Comparison of ENCODE assay signal across 1 mouse cellular context in the genomic region with DNA sequence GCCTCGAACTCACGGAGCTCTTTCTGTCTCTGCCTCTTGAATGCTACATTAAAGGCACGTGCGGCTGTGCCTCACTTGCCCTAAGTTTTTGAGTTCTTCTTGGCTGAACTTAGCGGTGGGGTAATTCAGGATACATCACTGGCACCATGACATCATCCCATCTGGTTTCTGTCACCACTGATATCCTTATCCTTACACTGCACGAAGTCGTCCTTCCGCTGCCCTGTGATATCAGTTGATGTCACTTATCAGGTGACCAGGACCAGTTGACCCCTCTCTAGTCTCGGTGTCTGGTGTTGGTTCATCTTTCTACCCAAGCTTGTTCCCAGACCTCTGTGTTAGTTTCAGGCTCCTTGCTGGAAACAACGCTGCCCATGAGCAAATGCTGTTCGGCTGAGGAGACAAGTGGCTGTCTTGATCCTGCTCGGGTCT.
TF ChIP-seq lines count a peak whose summit lies in the region.

No protein-coding gene starts in this region.

TF ChIP-seq in MEL, 35 proteins besides CTCF, POLR2A, EP300 and RAD21:
- 0 out of 2 replicates have a peak, but pooled peaks have one; percentile 36 for TF ChIP-seq MEF2A (IDR thresholded peaks at IDR 0.05; ENCODE audit: extremely low read depth, insufficient replicate concordance, low read depth, low read length, poor library complexity, severe bottlenecking)
- TF ChIP-seq RCOR1 (IDR thresholded peaks at IDR 0.05; ENCODE audit: low read depth, low read length): peak; percentile 64; the same call in 1 of the 2 replicates
- TF ChIP-seq ZMIZ1 (IDR thresholded peaks at IDR 0.05; ENCODE audit: low read depth, low read length): no peak
- peak; percentile 88 for TF ChIP-seq TBP (IDR thresholded peaks at IDR 0.05; ENCODE audit: low read depth, low read length)
- TF ChIP-seq POLR2AphosphoS2 (IDR thresholded peaks at IDR 0.05; ENCODE audit: low read length): no peak
- TF ChIP-seq NELFE (IDR thresholded peaks at IDR 0.05; ENCODE audit: low read depth, low read length): no peak; the same call in none of the 2 replicates
- TF ChIP-seq ELF1 (IDR thresholded peaks at IDR 0.05; ENCODE audit: low read depth, low read length): no peak
- 0 out of 2 replicates have a peak, but pooled peaks have one; percentile 10 for TF ChIP-seq NRF1 (IDR thresholded peaks at IDR 0.05; ENCODE audit: insufficient read depth, low read depth, low read length, poor library complexity, severe bottlenecking)
- TF ChIP-seq CHD1 (IDR thresholded peaks at IDR 0.05; ENCODE audit: low read depth, low read length): 0 out of 2 replicates have a peak, but pooled peaks have one; percentile 45
- TF ChIP-seq MXI1 (IDR thresholded peaks at IDR 0.05; ENCODE audit: low read depth, low read length): peak; percentile 89
- TF ChIP-seq E2F4 (IDR thresholded peaks at IDR 0.05; ENCODE audit: borderline replicate concordance, low read depth, low read length): peak; percentile 34; the same call in 1 of the 2 replicates
- peak; percentile 71; the same call in 1 of the 2 replicates for TF ChIP-seq JUND (IDR thresholded peaks at IDR 0.05; ENCODE audit: low read depth, low read length)
- TF ChIP-seq GATA1 (IDR thresholded peaks at IDR 0.05; ENCODE audit: low read depth, low read length): peak; percentile 98
- no peak for TF ChIP-seq UBTF (IDR thresholded peaks at IDR 0.05; ENCODE audit: borderline replicate concordance, insufficient read depth, low read depth, low read length)
- no peak; the same call in 1 of the 2 replicates for TF ChIP-seq KAT2A (conservative IDR thresholded peaks at IDR 0.05; ENCODE audit: low read depth, low read length)
- peak; percentile 99 for TF ChIP-seq BHLHE40 (IDR thresholded peaks at IDR 0.05; ENCODE audit: borderline replicate concordance, low read depth, low read length)
- TF ChIP-seq CHD2 (IDR thresholded peaks at IDR 0.05; ENCODE audit: low read length): no peak
- TF ChIP-seq MAX (IDR thresholded peaks at IDR 0.05; ENCODE audit: low read length): peak; percentile 94
- peak; percentile 100 for TF ChIP-seq ETS1 (IDR thresholded peaks at IDR 0.05; ENCODE audit: low read depth, low read length)
- peak; percentile 90 for TF ChIP-seq MYC (IDR thresholded peaks at IDR 0.05; ENCODE audit: low read depth, low read length)
- TF ChIP-seq ZKSCAN1 (IDR thresholded peaks at IDR 0.05; ENCODE audit: low read depth, low read length): no peak
- TF ChIP-seq GABPA (IDR thresholded peaks at IDR 0.05; ENCODE audit: low read depth, low read length): no peak
- TF ChIP-seq TAL1 (IDR thresholded peaks at IDR 0.05; ENCODE audit: low read length): peak; percentile 96
- peak; percentile 99 for TF ChIP-seq TCF12 (IDR thresholded peaks at IDR 0.05; ENCODE audit: low read depth, low read length)
- no peak for TF ChIP-seq ZNF384 (IDR thresholded peaks at IDR 0.05; ENCODE audit: low read depth, low read length)
- TF ChIP-seq HCFC1 (IDR thresholded peaks at IDR 0.05; ENCODE audit: low read depth, low read length): 0 out of 2 replicates have a peak, but pooled peaks have one; percentile 33
- TF ChIP-seq MYB (IDR thresholded peaks at IDR 0.05; ENCODE audit: low read depth, low read length): no peak
- TF ChIP-seq POLR2AphosphoS5 (IDR thresholded peaks at IDR 0.05; ENCODE audit: borderline replicate concordance, low read depth, low read length): no peak
- TF ChIP-seq USF1 (IDR thresholded peaks at IDR 0.05; ENCODE audit: low read depth, low read length): peak; percentile 84
- peak; percentile 71 for TF ChIP-seq MAZ (IDR thresholded peaks at IDR 0.05; ENCODE audit: low read depth, low read length)
- no peak for TF ChIP-seq ZC3H11A (IDR thresholded peaks at IDR 0.05; ENCODE audit: low read depth, low read length)
- no peak for TF ChIP-seq SMC3 (IDR thresholded peaks at IDR 0.05; ENCODE audit: low read depth, low read length)
- no peak; the same call in 1 of the 2 replicates for TF ChIP-seq MAFK (IDR thresholded peaks at IDR 0.05; ENCODE audit: borderline replicate concordance, low read depth, low read length)
- TF ChIP-seq USF2 (IDR thresholded peaks at IDR 0.05; ENCODE audit: borderline replicate concordance in 1 of 2, insufficient read depth in 1 of 2, low read depth in 1 of 2, low read length in 2 of 2): no peak
- peak; percentile 90 for TF ChIP-seq SIN3A (IDR thresholded peaks at IDR 0.05; ENCODE audit: low read length)
